11 mouse cellular contexts compared by ENCODE assay signal in genomic region chr12:86320629-86321028, GRCm38 (mm10). TPM values are rescaled to one million over a fixed set of nuclear protein-coding genes. Genes with fewer than 3 reads are reported as not detected.
DNase-seq lines count a peak whose midpoint lies in the region; ATAC-seq and TF ChIP-seq lines count a peak whose summit lies in the region.
"Had no signal": no experiment of that assay in that cellular context is flagged by ENCODE, and none has a peak within 500 bp of the region (broad histone marks: within the 10 kb centered on the region; RNA-seq: fewer than 3 reads in every experiment).

No protein-coding gene starts in this region.

- WGBS in lung, embryonic 14.5 days, result 8% methylated on average over 12 of the region's 12 CpGs
- WGBS in intestine, embryonic 14.5 days, result 22% methylated on average over 12 of the region's 12 CpGs
- WGBS in limb, embryonic 12.5 days, result 8% methylated on average over 12 of the region's 12 CpGs
- 13% methylated on average over 12 of the region's 12 CpGs for WGBS in stomach, embryonic 16.5 days
- WGBS in forebrain, embryonic 13.5 days, result 20% methylated on average over 12 of the region's 12 CpGs

- TF ChIP-seq CTCF in lung, embryonic 14.5 days (IDR thresholded peaks at IDR 0.05; ENCODE audit: low read depth), result no peak

- H3K4me1 ChIP-seq in lung, embryonic 14.5 days (ENCODE audit: insufficient read depth), result no peaks in the 10 kb centered on the region
- H3K4me1 ChIP-seq in intestine, embryonic 14.5 days (replicated peaks; ENCODE audit: control insufficient read depth, insufficient read depth, low read length), result peaks cover 6% of the 10 kb centered on the region; the same call in 1 of the 2 replicates
- peaks cover 10% of the 10 kb centered on the region; the same call in 1 of the 2 replicates for H3K4me1 ChIP-seq in limb, embryonic 12.5 days (replicated peaks)
- H3K4me1 ChIP-seq in stomach, embryonic 16.5 days (ENCODE audit: control insufficient read depth, insufficient read depth, low read length), result no peaks in the 10 kb centered on the region
- peaks cover 8% of the 10 kb centered on the region; the same call in 1 of the 2 replicates for H3K4me1 ChIP-seq in forebrain, embryonic 13.5 days

- no peaks in the 10 kb centered on the region for H3K27me3 ChIP-seq in lung, embryonic 14.5 days (ENCODE audit: insufficient read depth, low read length)
- 0 out of 2 replicates have a peak, but pooled peaks cover 4% of the 10 kb centered on the region for H3K27me3 ChIP-seq in intestine, embryonic 14.5 days (replicated peaks; ENCODE audit: control insufficient read depth, insufficient read depth, low read length)
- H3K27me3 ChIP-seq in limb, embryonic 12.5 days, result peaks cover 4% of the 10 kb centered on the region; the same call in 1 of the 2 replicates
- no peaks in the 10 kb centered on the region for H3K27me3 ChIP-seq in stomach, embryonic 16.5 days (ENCODE audit: control insufficient read depth, insufficient read depth, low read length)
- H3K27me3 ChIP-seq in forebrain, embryonic 13.5 days, result peaks cover 11% of the 10 kb centered on the region; the same call in 1 of the 2 replicates

- no peak for DNase-seq in lung, embryonic 14.5 days
- DNase-seq in lung, postnatal 36 days, result no peak
- DNase-seq in intestine, embryonic 14.5 days (ENCODE audit: low spot score), result no peak
- DNase-seq in thymus, postnatal 14 days, result no peak
- DNase-seq: cerebellum, adult 11-12 months; lung, postnatal 4 days; thymus, postnatal 25 days had no signal

- H3K9ac ChIP-seq in lung, embryonic 14.5 days, result no peak overlapping the region
- no peak overlapping the region for H3K9ac ChIP-seq in intestine, embryonic 14.5 days (ENCODE audit: low read length)
- H3K9ac ChIP-seq in limb, embryonic 12.5 days (replicated peaks), result no peak overlapping the region
- H3K9ac ChIP-seq in stomach, embryonic 16.5 days (ENCODE audit: low read length), result no peak overlapping the region
- no peak overlapping the region for H3K9ac ChIP-seq in forebrain, embryonic 13.5 days
- H3K9ac ChIP-seq: hindbrain, embryonic 12.5 days had no signal

- no peaks in the 10 kb centered on the region for H3K36me3 ChIP-seq in lung, embryonic 14.5 days (ENCODE audit: insufficient read depth)
- no peaks in the 10 kb centered on the region for H3K36me3 ChIP-seq in intestine, embryonic 14.5 days (ENCODE audit: control insufficient read depth, insufficient read depth, low read length)
- H3K36me3 ChIP-seq in limb, embryonic 12.5 days, result no peaks in the 10 kb centered on the region
- no peaks in the 10 kb centered on the region for H3K36me3 ChIP-seq in stomach, embryonic 16.5 days (ENCODE audit: control insufficient read depth, insufficient read depth, low read length)
- H3K36me3 ChIP-seq in forebrain, embryonic 13.5 days (ENCODE audit: poor library complexity, severe bottlenecking), result no peaks in the 10 kb centered on the region
- H3K36me3 ChIP-seq: hindbrain, embryonic 12.5 days had no signal

- no peak overlapping the region for H3K27ac ChIP-seq in lung, embryonic 14.5 days (ENCODE audit: low read depth)
- no peak overlapping the region for H3K27ac ChIP-seq in intestine, embryonic 14.5 days (ENCODE audit: low read depth)
- no peak overlapping the region for H3K27ac ChIP-seq in limb, embryonic 12.5 days
- H3K27ac ChIP-seq in stomach, embryonic 16.5 days (ENCODE audit: low read length), result no peak overlapping the region
- no peak overlapping the region for H3K27ac ChIP-seq in forebrain, embryonic 13.5 days
- H3K27ac ChIP-seq: hindbrain, embryonic 12.5 days had no signal

- ATAC-seq in lung, embryonic 14.5 days (ENCODE audit: insufficient read depth), result no peak
- ATAC-seq in intestine, embryonic 14.5 days (replicated peaks; ENCODE audit: low FRiP score, low TSS enrichment, low read depth), result no peak
- ATAC-seq in limb, embryonic 12.5 days (ENCODE audit: insufficient number of reproducible peaks, insufficient read depth, low FRiP score, low TSS enrichment, low read depth), result no peak; the same call in 1 of the 2 replicates
- ATAC-seq in stomach, embryonic 16.5 days (ENCODE audit: insufficient read depth, low FRiP score), result peak; percentile 50; the same call in 1 of the 2 replicates
- no peak for ATAC-seq in forebrain, embryonic 13.5 days

- no peak overlapping the region for H3K4me3 ChIP-seq in lung, embryonic 14.5 days (ENCODE audit: low read depth, low read length)
- no peak overlapping the region for H3K4me3 ChIP-seq in intestine, embryonic 14.5 days (ENCODE audit: low read depth, low read length)
- H3K4me3 ChIP-seq in limb, embryonic 12.5 days (replicated peaks), result no peak overlapping the region; the same call in 1 of the 2 replicates
- no peak overlapping the region for H3K4me3 ChIP-seq in stomach, embryonic 16.5 days (replicated peaks; ENCODE audit: low read length)
- H3K4me3 ChIP-seq in forebrain, embryonic 13.5 days, result no peak overlapping the region
- H3K4me3 ChIP-seq: hindbrain, embryonic 12.5 days had no signal

- H3K9me3 ChIP-seq in lung, embryonic 14.5 days (ENCODE audit: low read depth, low read length), result no peaks in the 10 kb centered on the region
- H3K9me3 ChIP-seq in intestine, embryonic 14.5 days (ENCODE audit: control insufficient read depth, low read length), result no peaks in the 10 kb centered on the region
- H3K9me3 ChIP-seq in limb, embryonic 12.5 days, result no peaks in the 10 kb centered on the region
- no peaks in the 10 kb centered on the region for H3K9me3 ChIP-seq in stomach, embryonic 16.5 days (replicated peaks; ENCODE audit: control insufficient read depth, low read length)
- H3K9me3 ChIP-seq in forebrain, embryonic 13.5 days (replicated peaks), result no peaks in the 10 kb centered on the region
- H3K9me3 ChIP-seq: hindbrain, embryonic 12.5 days had no signal

- H3K4me2 ChIP-seq in lung, embryonic 14.5 days, result peak overlapping the region; percentile 21; the same call in 1 of the 2 replicates
- H3K4me2 ChIP-seq in intestine, embryonic 14.5 days (ENCODE audit: low read length), result peak overlapping the region; percentile 27; the same call in 1 of the 2 replicates
- peak overlapping the region; percentile 42 for H3K4me2 ChIP-seq in limb, embryonic 12.5 days
- H3K4me2 ChIP-seq in stomach, embryonic 16.5 days (ENCODE audit: low read depth, low read length), result peak overlapping the region; percentile 42
- H3K4me2 ChIP-seq in forebrain, embryonic 13.5 days, result no peak overlapping the region
- H3K4me2 ChIP-seq: hindbrain, embryonic 12.5 days had no signal

RNA-seq across cellular contexts. Expression of gene Esrrb, which starts 40.3 kb away (rescaled TPM):
- 0.17 and 0.35 TPM in 2 replicates for polyA plus RNA-seq in lung, embryonic 14.5 days (2014; fragmentation: Nextera tagmentation; extraction: Ambion mirVana)
- 0.46 and 0.51 TPM in 2 replicates for polyA plus RNA-seq in intestine, embryonic 14.5 days (2014; fragmentation: Nextera tagmentation; extraction: Ambion mirVana)
- 0.73 and 0.74 TPM in 2 replicates for polyA plus RNA-seq in limb, embryonic 12.5 days (2016; fragmentation: Nextera tagmentation; extraction: Ambion mirVana)
- polyA plus RNA-seq in stomach, embryonic 16.5 days (2015; fragmentation: Nextera tagmentation; extraction: Ambion mirVana), result 0.26 and 0.27 TPM in 2 replicates
- 0.05 and 0.13 TPM in 2 replicates for polyA plus RNA-seq in forebrain, embryonic 13.5 days (2015; fragmentation: Nextera tagmentation; extraction: Ambion mirVana)
